Mouse (Mus musculus) fat pad, adult 2 months (tissue): ENCODE measurements around the gene Snd1.

Source experiments
- DNase-seq: peaks from one replicate; pipeline ENCODE4 v3.0.0-alpha.2; 2011; ENCODE audit warnings: low read depth, low spot score; ENCODE audit errors: extremely low read depth

Gene Snd1

GRCm38 (mm10) chr6:28932328-28932937 lies 457.5 kb downstream of the Snd1 start:
- no peak for DNase-seq

- DNase-seq: no peak
Measured at GRCm38 (mm10) chr6:28935736-28936135, 460.8 kb downstream of the Snd1 start.

GRCm38 (mm10) chr6:28947254-28947653 lies 472.3 kb downstream of the Snd1 start:
- DNase-seq: no peak

GRCm38 (mm10) chr6:28949269-28949668 lies 474.3 kb downstream of the Snd1 start:
- DNase-seq: no peak

- no peak for DNase-seq
Measured at GRCm38 (mm10) chr6:28955581-28955980, 480.6 kb downstream of the Snd1 start.

- no peak for DNase-seq
Measured at GRCm38 (mm10) chr6:28957486-28957885, 482.5 kb downstream of the Snd1 start.

GRCm38 (mm10) chr6:28963178-28963577 lies 488.2 kb downstream of the Snd1 start:
- DNase-seq: no peak

- DNase-seq: no peak
Measured at GRCm38 (mm10) chr6:28965264-28965663, 490.3 kb downstream of the Snd1 start.

GRCm38 (mm10) chr6:28969615-28970014 lies 494.7 kb downstream of the Snd1 start:
- no peak for DNase-seq

- no peak for DNase-seq
Measured at GRCm38 (mm10) chr6:28970711-28971110, 495.8 kb downstream of the Snd1 start.

GRCm38 (mm10) chr6:28974498-28974897 lies 499.6 kb downstream of the Snd1 start:
- no peak for DNase-seq

- DNase-seq: peak; percentile 68
Measured at GRCm38 (mm10) chr6:28975106-28975505, 500.2 kb downstream of the Snd1 start.

GRCm38 (mm10) chr6:28978031-28978430 lies 503.1 kb downstream of the Snd1 start:
- DNase-seq: no peak

- no peak for DNase-seq
Measured at GRCm38 (mm10) chr6:28978881-28979280, 503.9 kb downstream of the Snd1 start.

GRCm38 (mm10) chr6:28979586-28979985 lies 504.6 kb downstream of the Snd1 start:
- no peak for DNase-seq

- no peak for DNase-seq
Measured at GRCm38 (mm10) chr6:28980219-28980618, 505.3 kb downstream of the Snd1 start.

GRCm38 (mm10) chr6:28980750-28981584 lies 506.0 kb downstream of the Snd1 start:
- DNase-seq: no peak

- no peak for DNase-seq
Measured at GRCm38 (mm10) chr6:28981585-28981948, 506.6 kb downstream of the Snd1 start.

- DNase-seq: no peak
Measured at GRCm38 (mm10) chr6:28981966-28982701, 507.2 kb downstream of the Snd1 start.

- DNase-seq: no peak
Measured at GRCm38 (mm10) chr6:28982817-28983216, 507.9 kb downstream of the Snd1 start.
